Mouse (Mus musculus) heart, adult 18-20 months (tissue): ENCODE data around the gene Sgsm2. TPM values are rescaled to one million over a fixed set of nuclear protein-coding genes. Genes with fewer than 3 reads are reported as not detected.
A peak's percentile ranks its signal among the peaks of the same experiment; 100 is the strongest.
"Not testable (repeated sequence)": the region's sequence is repeated elsewhere in the genome, so short reads cannot be mapped to it uniquely, and the experiment has no call there.

Source experiments
- DNase-seq, 2 experiments: peaks; one replicate each; pipeline ENCODE4 v3.0.0; 2021 to 2022; ENCODE audit warnings: mixed read lengths in 1 of 2
- microRNA-seq, 2 experiments: library from miRNA; unstranded; fragments of <30 nt; microRNA quantifications; one replicate each; pipeline ENCODE4 v1.2.0; 2022
- total RNA-seq, 2 experiments: library from RNA; stranded (reverse); gene quantifications; 2 replicates each; pipeline ENCODE4 v1.2.3; 2021

Gene Sgsm2
- total RNA-seq, 2 experiments from 2014 or later = 5.3 to 5.7 TPM

- peak; percentile 87 to 90 for DNase-seq
Measured at GRCm38 (mm10) chr11:74829812-74830211, 67.0 kb downstream of the Sgsm2 start.

DNA sequence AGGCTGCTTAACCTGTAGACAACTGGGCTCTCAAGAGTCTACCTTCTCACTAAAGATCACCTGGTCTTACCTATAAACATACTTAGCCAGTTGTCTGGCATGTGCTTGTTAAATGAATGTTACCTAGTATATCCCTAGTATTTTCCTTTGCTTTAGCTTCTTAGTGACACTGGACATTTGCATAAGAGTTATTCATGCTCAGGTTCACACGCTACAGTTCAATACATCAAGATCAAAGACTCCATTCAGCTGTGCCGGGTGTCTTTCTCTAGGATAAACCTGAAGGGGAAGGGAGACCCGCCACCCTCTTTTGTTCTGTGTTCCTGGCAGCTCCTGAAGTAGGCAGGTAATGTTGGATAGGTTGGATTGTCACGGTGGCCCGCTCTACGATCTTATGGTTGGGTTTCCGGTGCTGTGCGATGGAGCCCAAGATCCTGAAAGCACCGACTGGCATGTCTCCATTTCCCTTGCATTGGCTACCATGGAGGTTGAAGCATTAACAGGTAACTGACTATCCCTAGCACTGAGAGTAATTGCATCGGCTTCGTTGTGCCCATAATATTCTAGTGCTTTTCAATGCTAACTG, 67.8 kb downstream of the Sgsm2 start:
- no peak for DNase-seq

- DNase-seq = no peak
Measured at GRCm38 (mm10) chr11:74828404-74828931, 68.4 kb downstream of the Sgsm2 start.

- DNase-seq = no peak
Measured at GRCm38 (mm10) chr11:74827791-74828403, 69.0 kb downstream of the Sgsm2 start.

DNA sequence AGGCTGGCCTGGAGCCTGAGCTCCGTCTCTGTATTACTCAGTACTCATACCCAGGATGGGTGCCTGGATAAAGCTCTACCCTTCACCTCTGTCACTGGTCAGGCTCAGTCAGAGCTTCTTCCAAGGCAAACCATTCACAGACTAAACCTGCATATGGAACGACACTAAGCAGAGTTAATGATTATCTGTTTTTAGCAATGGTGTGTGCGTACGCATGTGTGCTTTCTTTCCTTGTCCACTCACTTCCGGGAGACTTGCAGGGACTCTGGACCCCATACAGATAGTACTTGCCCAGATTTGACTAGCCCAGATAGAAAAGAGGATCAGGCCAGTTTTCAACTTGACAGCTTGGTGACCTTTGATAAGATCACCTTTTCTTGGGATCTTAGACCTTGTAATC, 70.2 kb downstream of the Sgsm2 start:
- DNase-seq = no peak

DNA sequence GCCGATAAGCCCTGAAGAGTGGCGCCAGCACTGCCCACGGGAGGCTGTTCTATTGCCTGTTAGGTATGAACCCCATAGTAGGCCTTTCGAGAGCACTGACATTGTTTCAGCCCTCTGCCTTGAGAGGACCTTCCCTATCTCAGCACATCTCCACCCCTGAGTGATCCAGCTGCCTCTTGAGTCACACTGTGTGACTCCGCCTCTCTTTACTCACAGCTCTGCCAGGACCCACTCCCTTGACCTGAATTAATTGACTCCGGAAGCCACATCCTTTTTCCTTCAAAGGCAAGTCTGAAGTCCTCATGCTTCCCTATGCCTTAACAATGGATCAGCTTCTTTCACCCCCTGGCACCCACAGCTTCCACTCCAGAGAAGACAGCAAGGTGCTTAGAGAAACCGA, 70.7 kb downstream of the Sgsm2 start:
- no peak for DNase-seq

DNA sequence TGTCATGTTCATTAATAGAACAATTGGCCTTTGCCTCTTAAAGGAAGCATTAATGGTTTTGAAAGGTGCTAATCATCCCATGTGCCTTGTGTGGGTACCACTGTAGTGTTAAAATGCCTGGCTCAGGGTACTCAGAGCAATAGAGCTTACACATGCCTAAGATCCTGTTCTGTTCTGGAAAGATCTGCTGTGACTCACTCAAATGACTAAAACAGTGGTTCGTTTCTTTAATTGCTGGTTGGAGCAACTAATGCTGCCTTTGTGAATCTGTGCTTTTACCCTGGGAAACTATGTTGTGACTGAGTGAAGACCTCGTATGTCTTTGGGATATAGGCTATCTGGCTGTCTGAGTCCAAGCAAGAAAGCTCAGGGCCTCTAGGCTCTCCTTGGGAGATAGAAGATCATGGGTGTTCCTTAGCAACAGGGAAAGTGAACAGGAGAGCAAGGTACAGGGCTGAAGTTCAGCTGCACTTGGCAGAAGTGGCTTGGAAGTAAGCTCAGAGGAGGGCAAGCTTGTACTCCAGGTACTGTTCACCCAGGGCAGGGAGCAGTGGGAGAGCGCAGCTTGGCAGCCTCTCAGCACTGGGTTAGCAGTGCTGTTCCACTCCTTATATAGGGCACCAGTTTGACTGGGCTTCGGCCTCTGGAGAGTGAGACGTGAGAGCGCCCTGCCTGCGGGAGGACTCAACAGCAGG, 74.0 kb downstream of the Sgsm2 start:
- DNase-seq = no peak

DNA sequence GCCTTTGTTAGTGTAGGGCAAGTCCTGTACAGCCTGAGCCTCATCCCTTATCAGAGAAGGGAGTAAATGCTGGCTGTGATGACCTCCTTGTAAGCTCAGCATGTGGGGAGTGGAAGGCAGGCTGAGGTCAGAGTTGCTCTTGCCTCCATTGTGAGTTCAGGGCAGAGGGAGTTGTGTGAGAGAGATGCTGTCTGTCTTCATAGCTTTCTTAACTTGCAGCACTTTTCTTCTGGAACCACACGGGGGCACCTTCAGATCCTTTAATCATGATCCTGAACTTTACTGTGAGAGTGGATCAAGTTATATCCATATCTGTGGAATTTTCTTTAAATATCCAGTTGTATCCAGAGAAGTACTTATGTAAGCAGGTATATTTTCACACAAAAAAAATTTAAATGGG, 75.4 kb downstream of the Sgsm2 start:
- no peak for DNase-seq

DNA sequence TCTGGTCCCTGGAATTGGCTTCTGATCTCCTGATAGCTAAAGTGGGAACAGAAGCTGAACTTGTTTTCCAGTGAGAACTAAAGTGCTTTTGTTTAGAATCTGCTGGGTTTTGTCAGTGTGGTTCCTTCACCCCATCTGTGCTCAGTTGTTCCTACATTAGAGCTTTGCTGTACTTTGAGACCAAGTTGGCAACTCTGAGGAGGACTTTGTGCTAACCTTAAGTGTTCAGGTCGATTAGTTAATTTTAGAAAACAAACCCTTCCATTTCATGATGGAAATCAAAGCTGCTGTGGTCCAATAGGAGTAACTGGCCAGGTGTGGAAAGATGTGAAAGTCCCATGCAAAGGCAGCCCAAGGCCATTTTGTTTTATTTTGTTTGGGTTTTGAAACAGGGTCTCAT, 75.9 kb downstream of the Sgsm2 start:
- no peak for DNase-seq

- DNase-seq = no peak
Measured at GRCm38 (mm10) chr11:74815795-74816194, 81.1 kb downstream of the Sgsm2 start.

DNA sequence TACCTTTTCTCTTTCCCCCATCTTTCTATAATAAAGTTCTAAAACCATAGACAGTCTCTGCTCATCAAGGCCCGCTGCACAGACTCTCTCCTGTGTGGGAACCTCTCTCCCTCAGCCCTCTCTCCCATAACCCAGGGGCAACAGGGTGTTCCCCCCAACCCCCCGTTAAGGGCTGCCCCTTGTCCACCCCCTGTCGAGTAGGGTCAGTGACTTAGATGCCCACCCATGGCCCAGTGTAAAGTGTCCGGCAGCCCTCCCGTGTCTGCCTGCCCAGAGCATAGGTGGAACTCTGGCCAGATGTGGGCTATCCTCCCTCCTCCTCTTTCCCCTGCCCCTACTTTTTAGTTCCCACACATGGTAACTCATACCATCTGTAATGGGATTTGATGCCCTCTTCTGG, 85.3 kb downstream of the Sgsm2 start:
- no peak for DNase-seq

DNA sequence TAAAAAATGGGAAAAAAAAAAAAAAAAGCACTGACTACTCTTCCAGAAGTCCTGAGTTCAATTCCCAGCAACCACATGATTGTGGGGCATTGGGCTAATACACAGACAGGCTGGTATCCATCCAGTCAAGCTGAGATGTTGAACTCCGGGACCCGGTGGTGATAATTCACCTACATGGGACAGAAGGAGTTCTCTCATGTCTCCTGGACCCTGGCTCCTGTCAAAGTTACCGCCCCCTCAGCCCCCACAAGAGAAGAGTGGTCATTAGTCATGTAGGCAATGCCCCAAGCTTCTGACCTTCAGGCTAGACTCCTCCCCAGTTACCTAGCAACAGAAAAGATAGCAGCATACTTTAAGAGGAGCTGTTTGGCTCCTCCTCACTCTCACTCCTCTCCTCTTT, 85.8 kb downstream of the Sgsm2 start:
- DNase-seq = not testable (repeated sequence)

- no peak for DNase-seq
Measured at GRCm38 (mm10) chr11:74810134-74810533, 86.7 kb downstream of the Sgsm2 start.

GRCm38 (mm10) chr11:74808251-74808853, 88.5 kb downstream of the Sgsm2 start:
- DNase-seq = no peak

DNA sequence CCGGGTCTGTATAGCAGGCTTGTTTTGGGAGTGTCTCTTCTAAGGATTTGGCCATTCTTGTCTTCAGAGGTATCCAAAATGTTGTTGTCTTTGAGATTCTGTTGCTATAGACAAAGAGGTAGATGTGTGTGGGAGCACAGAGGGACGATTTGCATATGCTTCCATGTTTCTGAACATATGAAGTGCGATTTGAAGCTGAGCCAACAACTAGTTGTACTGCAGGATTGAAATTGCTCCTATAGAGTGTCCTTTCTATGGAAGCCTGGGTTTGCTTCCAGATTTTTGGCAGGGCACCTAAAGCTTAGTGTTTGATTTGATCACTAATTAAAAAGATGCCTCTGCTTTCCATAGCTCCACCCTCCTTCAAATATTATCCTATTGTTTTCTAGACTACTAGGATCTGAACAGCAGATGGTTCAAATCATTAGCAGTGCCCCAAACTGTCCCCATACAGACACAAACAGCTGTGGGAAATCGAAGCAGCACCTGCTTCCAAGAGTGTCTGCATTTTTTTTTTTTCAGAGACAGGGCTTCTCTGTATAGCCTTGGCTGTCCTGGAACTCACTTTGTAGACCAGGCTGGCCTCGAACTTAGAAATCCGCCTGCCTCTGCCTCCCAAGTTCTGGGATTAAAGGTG, 89.5 kb downstream of the Sgsm2 start:
- no peak for DNase-seq

GRCm38 (mm10) chr11:74804081-74804627, 92.7 kb downstream of the Sgsm2 start:
- no peak for DNase-seq

- DNase-seq = no peak
Measured at GRCm38 (mm10) chr11:74800658-74801057, 96.2 kb downstream of the Sgsm2 start.

Small RNA genes lying within 50 kb of the gene (microRNA-seq; reads per million reads assigned to microRNA genes)
- gene Mir6926 = 0.38 to 1.6 reads per million in 2 experiments

Other genes with a start within 250 kb of the Sgsm2 start
- 100 to 1,000 TPM; 209 to 234 TPM for gene Cluh, start 247.6 kb downstream of the Sgsm2 start, total RNA-seq
- 100 to 1,000 TPM; 195 to 223 TPM for gene Pafah1b1, start 172.4 kb downstream of the Sgsm2 start, total RNA-seq
- gene Mettl16, start 126.2 kb downstream of the Sgsm2 start, total RNA-seq = 10 to 100 TPM; 16.4 to 17.3 TPM
- 1 to 10 TPM; 5.8 to 6.3 TPM for gene Mnt, start 66.1 kb downstream of the Sgsm2 start, total RNA-seq
- gene Tsr1, start 1.0 kb upstream of the Sgsm2 start, total RNA-seq = 10 to 100 TPM; 18.4 to 20.4 TPM
- gene Smg6, start 28.8 kb upstream of the Sgsm2 start, total RNA-seq = 10 to 100 TPM; 17.1 to 20.5 TPM
- 10 to 100 TPM; 25.5 to 26.8 TPM for gene Srr, start 28.9 kb upstream of the Sgsm2 start, total RNA-seq